In genomic region chr9:4486428-4486827, GRCm38 (mm10) we compare ENCODE assay signal across 33 mouse cellular contexts.
"Had no signal": no experiment of that assay in that cellular context is flagged by ENCODE, and none has a peak within 500 bp of the region (broad histone marks: within the 10 kb centered on the region; RNA-seq: fewer than 3 reads in every experiment).

No protein-coding gene starts in this region.

- H3K27ac ChIP-seq: heart, embryonic 13.5 days; heart, embryonic 15.5 days; hindbrain, embryonic 10.5 days; hindbrain, embryonic 12.5 days; hindbrain, embryonic 13.5 days; hindbrain, embryonic 14.5 days; hindbrain, embryonic 15.5 days; hindbrain, postnatal 0 days; intestine, embryonic 15.5 days; kidney, embryonic 15.5 days; kidney, postnatal 0 days; layer of hippocampus, adult 2 months had no signal

- H3K9ac ChIP-seq: heart, embryonic 12.5 days; heart, embryonic 13.5 days; heart, embryonic 15.5 days; hindbrain, embryonic 12.5 days; hindbrain, embryonic 13.5 days; hindbrain, embryonic 14.5 days; hindbrain, embryonic 15.5 days; intestine, embryonic 15.5 days; kidney, embryonic 15.5 days had no signal

- H3K4me3 ChIP-seq: heart, embryonic 12.5 days; heart, embryonic 13.5 days; heart, embryonic 15.5 days; hindbrain, embryonic 10.5 days; hindbrain, embryonic 12.5 days; hindbrain, embryonic 13.5 days; hindbrain, embryonic 15.5 days; intestine, embryonic 15.5 days; kidney, embryonic 15.5 days; layer of hippocampus, adult 2 months had no signal

- H3K27me3 ChIP-seq: heart, embryonic 12.5 days; heart, embryonic 13.5 days; heart, embryonic 15.5 days; hindbrain, embryonic 12.5 days; hindbrain, embryonic 13.5 days; hindbrain, embryonic 15.5 days; intestine, embryonic 15.5 days; kidney, embryonic 15.5 days had no signal

- DNase-seq: heart, postnatal 14 days; heart, postnatal 36 days; heart, postnatal 4 days; kidney, adult 11 months; kidney, adult 18-20 months; kidney, adult 2 months; kidney, adult 8-10 months; kidney, adult 9 months; kidney, postnatal 10 days; kidney, postnatal 14 days; kidney, postnatal 25 days; kidney, postnatal 36 days; kidney, postnatal 4 days; layer of hippocampus, adult 9-11 months; layer of hippocampus, postnatal 36 days had no signal

- ATAC-seq: hindbrain, embryonic 16.5 days; hindbrain, postnatal 0 days; inflammation-experienced regulatory T-cells, adult 6 months; intestine, embryonic 15.5 days; intestine, embryonic 16.5 days; intestine, postnatal 0 days had no signal

- H3K9me3 ChIP-seq: heart, embryonic 15.5 days; hindbrain, embryonic 12.5 days; hindbrain, embryonic 15.5 days; intestine, embryonic 15.5 days; kidney, embryonic 15.5 days had no signal

- H3K36me3 ChIP-seq: heart, embryonic 12.5 days; heart, embryonic 13.5 days; heart, embryonic 15.5 days; hindbrain, embryonic 10.5 days; hindbrain, embryonic 12.5 days; hindbrain, embryonic 13.5 days; hindbrain, embryonic 15.5 days; intestine, embryonic 15.5 days; kidney, embryonic 15.5 days had no signal

- H3K4me2 ChIP-seq: heart, embryonic 11.5 days; heart, embryonic 12.5 days; heart, embryonic 13.5 days; heart, embryonic 15.5 days; hindbrain, embryonic 12.5 days; hindbrain, embryonic 13.5 days; hindbrain, embryonic 14.5 days; hindbrain, embryonic 15.5 days; intestine, embryonic 15.5 days; kidney, embryonic 15.5 days had no signal

- H3K4me1 ChIP-seq: heart, embryonic 12.5 days; heart, embryonic 13.5 days; heart, embryonic 15.5 days; hindbrain, embryonic 10.5 days; hindbrain, embryonic 12.5 days; hindbrain, embryonic 13.5 days; hindbrain, embryonic 15.5 days; intestine, embryonic 15.5 days; kidney, embryonic 15.5 days had no signal
